Mouse (Mus musculus) lung, postnatal 14 days (tissue): ENCODE data around the gene Becn1.
"Not testable (repeated sequence)": the region's sequence is repeated elsewhere in the genome, so short reads cannot be mapped to it uniquely, and the experiment has no call there.

Experiments
- DNase-seq: peaks from one replicate; pipeline ENCODE4 v3.0.0; 2021

The Becn1 gene

DNA sequence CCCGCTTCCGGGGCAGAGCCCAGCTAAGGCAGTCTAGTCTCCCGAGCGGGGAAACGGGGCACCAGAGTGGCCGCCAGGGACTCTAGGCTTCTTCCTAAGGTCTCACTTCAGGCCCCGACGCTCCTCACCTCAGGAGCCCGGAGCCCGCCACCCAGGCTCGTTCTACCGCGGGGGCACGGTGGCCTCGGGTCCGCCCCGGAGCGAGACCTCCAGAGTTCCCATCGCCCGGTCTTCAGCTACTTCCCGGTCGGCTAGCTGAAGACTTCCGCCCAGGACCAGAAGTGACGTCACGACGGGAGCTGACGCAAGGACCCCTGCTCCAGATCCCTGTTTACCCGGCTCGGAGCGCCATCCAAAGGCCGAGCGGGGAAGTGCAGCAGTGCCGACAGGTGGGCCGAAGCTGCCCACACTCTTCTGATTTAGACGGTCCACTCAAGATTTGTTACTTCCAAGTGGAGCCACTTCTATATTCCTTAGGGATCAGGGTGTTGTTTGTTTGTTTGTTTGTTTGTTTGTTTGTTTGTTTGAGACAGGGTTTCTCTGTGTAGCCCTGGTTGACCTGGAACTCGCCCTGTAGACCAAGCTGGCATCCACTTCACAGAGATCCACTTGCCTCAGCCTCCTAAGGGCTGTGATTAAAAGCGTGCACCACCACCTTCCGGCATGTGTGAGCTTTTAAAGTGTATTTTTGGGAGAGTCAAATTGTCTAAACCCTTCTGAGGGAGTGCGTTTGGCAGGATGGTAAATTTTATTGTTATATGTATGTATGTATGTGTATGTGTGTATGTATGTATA, at the start of gene Becn1:
Gene Becn1, minus strand, starts transcription at position 283 of the 795 bp plus-strand sequence.
- DNase-seq: peak; percentile 99

DNA sequence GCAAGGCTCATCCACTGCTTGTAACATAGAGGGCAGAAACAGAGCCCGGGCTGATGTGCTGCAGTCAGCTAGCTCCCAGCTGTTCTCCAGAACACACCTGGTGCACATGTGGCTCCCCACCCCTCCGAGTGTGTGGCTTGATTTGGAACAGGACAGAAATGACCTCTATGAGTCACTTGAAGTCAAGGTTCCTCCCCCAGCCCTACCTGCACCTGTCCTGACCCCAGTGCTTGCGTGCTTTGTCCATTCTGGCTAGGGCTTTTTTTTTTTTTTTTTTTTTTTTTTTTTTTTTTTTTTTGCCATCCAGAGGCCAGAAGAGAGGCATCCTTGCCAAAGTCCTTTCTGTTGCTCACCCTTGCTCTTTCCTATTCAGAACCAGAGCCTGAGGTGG, 49.6 kb upstream of the Becn1 start:
- DNase-seq: no peak

DNA sequence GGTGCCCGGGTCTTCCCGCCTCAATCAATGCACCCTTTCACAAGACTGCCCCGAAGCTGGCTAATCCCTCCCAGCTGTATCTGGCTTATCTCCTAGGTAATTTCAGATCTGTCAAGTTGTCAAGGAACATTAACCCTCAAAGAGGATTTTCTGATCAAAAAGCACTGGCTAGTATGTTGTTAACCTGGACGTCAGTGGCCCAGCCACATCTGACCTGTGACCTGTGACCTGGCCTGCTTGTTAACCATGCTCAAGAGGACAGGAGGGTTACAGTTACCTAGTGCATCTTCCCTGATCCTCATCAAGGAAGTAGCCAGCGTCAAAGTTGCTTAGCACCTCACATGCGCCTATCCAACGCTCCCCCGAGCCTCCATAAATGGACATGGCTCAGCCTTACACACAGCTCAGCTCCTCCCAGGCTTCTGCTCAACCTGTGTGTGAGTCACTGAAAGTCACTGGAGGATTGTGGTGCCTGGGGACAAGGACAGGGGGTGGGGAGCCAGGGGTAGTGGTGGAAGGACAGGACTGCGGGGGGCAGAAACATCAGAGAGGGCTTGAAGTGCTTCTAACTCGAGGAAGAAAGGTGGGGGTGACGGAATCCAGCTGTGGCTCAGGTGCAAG, 49.1 kb upstream of the Becn1 start:
- DNase-seq: no peak

DNA sequence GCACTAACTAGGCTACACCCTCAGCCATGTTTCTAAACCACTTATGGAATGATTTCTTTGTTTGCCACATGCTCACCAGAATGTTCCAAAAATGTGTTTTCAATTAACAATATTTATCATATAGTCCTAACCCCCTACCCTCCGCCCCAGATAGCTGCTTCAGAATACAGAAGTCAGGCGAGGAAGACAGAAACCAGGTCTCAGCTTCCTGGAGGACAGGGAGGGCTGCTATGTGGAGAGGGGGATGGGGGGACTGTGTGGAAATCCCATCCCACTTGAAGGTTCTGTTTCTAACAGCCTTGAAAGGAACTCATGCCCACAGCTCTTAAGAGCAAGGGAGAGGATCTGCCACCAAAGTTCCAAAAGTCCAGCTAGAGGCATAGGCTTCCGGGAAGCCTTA, 47.1 kb upstream of the Becn1 start:
- DNase-seq: no peak

DNA sequence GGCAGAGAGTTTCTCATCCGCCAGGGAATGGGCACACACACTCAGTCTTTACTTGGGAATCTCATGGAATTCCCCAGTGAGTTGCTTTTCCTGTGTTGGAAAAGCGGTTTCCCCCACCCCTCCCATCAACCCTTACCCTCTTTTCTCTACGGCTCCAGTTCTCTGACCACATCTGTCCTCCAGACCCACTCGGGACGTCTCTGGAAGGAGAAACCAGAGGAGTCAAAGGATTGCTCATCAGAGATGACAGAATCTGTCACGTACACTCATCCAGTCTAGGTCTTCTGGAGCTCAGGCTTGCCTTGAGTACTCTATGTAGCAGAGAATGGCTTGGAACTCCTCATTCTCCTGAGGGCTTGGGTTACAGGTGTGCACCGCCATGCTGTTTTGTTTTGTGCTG, 46.7 kb upstream of the Becn1 start:
- DNase-seq: no peak

DNA sequence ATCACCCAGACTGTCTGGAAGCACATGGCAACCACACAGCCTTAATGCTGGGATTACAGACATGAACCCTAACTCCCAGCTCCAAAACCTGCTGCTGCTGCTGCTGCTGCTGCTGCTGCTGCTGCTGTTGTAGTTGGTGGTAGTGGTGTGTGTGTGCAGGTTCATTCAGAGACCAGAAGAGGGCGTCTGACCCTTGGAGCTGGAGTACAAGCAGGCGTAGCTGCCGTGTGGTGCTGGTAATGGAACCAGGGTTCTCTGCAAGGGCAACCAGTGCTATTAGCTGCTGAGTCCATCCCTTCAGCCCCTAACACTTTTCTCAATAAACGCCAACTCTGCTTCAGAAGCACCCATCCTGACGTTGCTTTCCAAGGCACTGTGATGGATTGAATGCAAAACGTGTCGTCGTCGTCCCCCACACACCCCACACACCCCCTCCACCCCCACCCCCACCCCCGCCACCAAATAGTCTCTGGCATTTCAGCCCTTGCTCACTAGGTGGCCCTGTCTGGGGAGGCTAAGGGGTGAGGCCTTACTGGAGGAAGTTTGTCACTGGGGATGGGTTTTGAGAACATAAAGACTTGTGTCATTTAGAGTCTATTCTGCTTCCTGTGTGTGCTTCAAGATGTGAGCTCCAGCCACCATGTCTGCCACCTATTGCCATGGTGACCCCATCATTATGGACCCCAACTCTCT, 45.1 kb upstream of the Becn1 start:
- no peak for DNase-seq

DNA sequence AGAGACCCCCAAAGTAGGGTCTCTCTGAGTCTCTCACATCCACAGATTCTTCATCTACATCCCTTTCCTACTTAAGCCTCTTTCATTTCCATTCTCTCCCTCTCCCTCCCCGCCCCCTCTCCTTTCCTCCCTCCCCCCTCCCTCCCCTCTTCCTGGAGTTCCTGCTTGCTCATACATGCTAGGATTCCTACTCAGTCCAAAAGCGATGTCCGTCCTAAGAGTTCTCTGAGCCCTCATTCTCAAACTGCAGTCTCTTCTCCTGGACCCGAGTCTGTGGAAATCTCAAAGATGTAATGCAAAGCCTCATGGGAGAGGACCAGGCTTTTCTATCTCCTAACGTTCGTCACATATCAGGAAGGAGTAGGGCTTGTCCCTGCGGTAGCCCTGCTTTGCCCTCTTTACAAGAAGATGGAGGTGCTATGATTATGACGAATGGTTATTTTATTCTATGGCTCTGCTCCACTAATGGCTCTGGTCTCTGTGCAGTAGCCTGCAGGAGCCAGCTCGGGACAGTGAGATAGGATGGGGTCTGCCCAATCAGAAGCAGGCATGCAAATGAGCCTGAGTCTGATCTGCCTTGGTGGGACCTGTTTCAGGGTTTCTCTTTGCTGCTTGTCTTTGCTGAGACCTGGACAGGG, 36.2 kb upstream of the Becn1 start:
- DNase-seq: no peak

DNA sequence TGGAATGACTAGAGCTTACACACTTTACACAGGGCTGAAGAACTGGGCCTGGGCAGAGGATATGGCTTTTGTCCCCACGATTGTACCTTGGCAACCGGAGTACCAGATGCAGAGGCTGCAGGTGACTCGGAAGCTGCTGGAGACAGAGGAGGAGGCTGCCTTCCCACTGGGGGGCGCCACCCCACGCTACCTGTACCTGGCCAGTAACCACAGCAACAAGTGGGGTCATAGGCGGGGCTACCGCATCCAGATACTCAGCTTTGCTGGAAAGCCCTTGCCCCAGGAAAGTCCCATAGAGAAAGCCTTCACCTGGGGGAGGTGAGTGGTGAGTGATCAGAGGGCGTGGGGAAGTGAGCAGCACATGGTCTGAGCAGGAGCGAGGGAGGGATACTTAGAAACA, 33.6 kb upstream of the Becn1 start:
- DNase-seq: no peak

DNA sequence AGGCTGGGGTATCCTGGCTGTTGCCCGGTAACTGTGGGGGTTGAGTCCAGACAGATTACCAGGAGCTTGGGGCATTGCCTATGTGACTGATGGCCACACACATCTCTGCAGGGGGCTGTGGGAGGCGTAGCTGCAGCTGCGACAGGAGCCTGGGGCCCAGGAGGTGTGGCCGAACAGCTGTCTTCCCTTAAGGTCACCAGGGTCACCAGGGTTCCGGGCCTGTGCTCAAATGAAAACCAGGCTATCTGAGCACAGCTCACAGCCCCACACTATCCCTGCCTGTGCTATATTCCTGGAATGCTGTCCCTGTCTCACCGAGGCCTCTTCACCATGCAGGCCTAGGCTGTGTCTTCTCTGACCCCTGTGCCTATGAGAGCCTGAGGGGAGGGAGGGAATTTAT, 32.4 kb upstream of the Becn1 start:
- DNase-seq: no peak

DNA sequence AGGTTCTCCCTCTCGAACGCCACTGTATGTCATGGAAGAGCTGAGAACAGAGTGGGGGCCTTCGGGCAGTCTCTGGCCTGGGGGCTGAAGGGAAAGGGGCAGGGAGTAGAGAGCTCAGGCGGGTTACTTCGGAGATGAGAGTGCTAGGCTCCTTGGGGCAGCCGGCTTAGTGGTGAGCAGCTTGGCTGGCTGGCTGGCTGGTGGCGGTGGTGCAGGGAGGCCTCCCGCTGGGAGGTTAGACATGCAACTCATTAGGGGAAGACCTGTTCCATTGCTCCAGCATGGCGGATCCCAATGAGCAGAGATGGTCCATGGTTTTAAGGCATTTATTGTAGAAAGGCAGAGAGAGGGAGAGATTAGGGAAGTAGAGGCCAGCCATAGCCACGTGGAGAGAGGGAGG, 31.9 kb upstream of the Becn1 start:
- DNase-seq: no peak

DNA sequence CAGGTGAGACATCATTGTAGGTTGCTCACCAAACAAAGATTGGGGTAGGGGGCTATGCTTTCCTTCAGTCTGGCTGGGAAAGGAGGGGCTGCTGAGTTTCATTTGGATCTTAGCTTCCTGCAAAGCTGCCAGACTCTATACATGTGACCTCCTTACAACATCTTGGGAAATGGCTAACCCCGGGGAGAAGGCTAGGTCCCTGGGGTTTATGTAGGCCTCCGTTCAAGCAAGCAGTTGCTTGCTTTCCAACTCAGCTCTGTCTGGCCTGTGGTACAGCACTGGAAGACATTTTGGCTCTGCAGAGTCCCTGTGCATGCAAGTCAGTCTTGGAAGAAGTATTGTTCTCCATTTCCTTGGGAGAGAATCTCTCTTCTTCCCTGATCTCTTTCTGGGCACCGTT, 30.5 kb upstream of the Becn1 start:
- DNase-seq: no peak

DNA sequence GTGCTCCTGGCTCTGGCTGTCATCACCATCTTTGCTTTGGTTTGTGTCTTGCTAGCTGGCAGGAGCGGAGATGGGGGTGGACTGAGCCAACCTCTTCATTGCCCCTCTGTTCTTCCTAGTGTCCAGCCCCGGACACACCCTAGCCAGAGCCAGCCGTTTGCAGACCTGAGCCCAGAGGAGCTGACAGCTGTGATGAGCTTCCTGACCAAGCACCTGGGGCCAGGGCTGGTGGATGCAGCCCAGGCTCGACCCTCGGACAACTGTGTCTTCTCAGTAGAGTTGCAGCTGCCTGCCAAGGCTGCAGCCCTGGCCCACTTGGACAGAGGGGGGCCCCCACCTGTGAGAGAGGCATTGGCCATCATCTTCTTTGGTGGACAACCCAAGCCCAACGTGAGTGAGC, 28.9 kb upstream of the Becn1 start:
- DNase-seq: not testable (repeated sequence)

DNA sequence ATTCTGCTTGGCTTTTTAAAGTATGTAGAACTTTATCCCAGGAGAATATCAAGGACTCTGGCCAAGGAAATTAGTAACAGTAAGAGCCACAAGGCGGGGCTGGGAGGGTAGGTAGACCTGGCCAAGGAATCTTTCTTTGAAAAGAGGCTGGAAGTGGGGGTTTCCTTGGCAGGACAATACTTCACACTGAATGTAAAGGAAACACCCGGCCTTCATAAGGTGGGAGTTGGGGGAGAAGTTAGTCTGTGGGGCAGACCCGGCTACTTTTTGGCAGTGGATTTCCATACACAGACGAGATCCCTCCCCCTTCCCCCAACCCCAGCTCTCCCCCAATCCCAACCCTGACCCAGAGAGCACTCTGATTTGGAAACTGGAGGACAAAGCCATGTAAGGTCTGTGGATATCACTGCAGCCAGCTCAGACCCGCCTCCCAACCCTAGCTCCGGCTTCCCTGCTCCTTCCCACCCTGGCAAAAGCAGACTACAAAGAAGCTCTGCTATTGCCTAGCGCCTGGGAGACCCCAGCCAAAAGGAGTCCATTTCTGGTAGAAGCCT, 28.4 kb upstream of the Becn1 start, which contains the start of gene Aoc3:
Gene Aoc3, plus strand, starts transcription at position 235 of the 554 bp plus-strand sequence.
- no peak for DNase-seq

DNA sequence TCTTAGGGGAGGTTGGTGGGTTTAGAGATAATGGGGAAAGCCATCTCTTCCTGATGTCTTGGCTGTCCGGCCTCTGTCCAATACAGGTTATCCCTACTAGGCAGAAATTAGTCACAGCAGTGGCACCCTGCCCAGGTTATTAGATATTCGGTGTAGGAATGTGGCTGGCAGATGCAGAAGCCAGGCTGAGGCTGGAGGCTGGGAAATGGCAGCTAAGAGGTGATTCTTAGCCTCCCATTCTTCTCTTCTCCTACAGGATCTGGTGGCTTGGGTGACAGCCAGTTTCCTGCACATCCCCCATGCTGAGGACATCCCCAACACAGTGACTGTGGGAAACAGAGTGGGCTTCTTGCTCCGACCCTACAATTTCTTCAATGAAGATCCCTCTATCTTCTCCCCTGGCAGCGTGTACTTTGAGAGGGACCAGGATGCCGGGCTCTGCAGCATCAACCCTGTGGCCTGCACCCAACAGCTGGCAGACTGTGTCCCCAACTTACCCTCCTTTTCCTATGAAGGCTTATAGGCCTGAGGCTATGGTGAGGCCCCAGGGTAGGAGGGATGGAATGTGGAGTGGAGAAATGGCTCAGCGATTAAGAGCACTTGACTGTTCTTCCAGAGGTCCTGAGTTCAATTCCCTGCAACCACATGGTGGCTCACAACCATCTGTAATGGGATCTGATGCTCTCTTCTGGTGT, 27.0 kb upstream of the Becn1 start:
- DNase-seq: peak; percentile 22

DNA sequence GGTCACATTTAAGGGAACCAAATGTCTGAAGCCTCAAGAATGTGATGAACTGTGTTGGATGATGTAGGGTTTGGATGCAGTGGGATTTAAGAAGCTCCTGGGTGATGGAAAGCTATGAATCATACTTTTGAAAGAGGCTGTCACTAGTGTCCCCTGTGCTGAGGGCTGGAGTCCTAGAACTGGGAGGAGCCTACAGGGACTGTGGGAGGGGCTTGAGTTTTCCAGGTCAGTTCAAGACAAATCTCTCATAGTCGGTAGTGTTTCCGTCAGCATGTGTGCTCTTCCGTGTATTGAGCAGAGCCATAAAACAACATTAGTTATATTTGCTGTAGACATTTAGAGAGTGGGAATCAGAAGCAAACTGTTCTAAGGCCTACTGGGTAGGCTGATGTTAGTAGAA, 25.2 kb upstream of the Becn1 start:
- no peak for DNase-seq

DNA sequence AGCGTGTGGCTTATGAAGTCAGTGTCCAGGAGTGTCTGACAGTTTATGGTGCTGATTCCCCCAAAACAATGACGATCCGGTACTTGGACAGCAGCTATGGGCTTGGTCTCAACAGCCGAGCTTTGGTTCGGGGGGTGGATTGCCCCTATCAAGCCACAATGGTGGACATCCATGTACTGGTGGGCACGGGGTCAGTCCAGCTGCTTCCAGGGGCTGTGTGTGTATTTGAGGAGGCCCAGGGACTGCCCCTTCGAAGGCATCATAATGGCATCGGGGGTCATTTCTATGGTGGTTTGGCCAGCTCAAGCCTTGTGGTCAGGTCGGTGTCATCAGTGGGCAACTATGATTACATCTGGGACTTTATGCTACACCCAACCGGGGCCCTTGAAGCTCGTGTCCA, 24.1 kb upstream of the Becn1 start:
- DNase-seq: no peak

DNA sequence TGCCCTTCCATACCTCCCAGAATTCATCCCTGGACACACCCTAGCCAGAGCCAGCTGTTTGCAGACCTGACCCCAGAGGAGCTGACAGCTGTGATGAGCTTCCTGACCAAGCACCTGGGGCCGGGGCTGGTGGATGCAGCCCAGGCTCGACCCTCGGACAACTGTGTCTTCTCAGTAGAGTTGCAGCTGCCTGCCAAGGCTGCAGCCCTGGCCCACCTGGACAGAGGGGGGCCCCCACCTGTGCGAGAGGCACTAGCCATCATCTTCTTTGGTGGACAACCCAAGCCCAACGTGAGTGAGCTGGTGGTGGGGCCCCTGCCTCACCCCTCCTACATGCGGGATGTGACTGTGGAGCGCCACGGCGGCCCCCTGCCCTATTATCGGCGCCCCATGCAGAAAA, 23.1 kb upstream of the Becn1 start:
- not testable (repeated sequence) for DNase-seq

DNA sequence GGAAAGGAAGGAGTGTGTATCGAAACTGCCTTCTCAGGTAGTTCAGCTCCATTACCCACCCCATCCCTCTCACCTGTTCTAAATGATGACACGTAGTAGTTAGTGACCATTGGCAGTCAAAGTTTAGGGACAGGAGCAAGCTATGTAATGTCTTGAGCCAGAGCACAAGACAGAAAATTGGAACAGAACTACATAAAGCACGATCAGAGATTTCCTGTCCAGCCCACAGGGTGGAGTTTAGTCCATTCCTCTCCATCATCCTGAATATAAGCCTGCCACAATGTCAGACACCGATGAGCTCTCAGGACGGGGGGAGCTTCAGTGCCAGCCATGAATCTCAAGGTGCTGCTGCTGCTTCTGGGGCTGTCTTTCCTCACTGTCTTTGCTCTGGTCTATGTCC, 22.7 kb upstream of the Becn1 start, which contains the start of gene Aoc2:
Gene Aoc2, plus strand, starts transcription at position 301 of the 400 bp plus-strand sequence.
- no peak for DNase-seq

DNA sequence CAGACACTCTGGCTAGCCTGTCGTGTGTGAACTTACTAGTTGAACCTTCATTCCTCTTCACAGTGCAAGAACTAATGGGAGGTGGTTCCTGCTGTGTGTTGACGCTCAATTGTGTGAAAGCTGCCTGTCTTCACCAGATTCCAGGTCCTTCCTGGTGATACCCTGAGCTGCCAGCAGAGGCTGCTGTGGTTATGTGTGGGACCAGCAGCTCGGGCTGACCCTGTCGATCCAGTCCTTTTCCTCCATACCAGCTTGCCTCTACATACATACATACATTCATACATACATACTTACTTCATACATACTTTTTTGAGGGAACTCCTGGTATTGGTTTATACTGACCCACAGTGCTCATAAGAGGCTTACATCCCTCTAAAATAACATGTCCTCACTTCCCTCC, 21.5 kb upstream of the Becn1 start:
- DNase-seq: peak; percentile 77

DNA sequence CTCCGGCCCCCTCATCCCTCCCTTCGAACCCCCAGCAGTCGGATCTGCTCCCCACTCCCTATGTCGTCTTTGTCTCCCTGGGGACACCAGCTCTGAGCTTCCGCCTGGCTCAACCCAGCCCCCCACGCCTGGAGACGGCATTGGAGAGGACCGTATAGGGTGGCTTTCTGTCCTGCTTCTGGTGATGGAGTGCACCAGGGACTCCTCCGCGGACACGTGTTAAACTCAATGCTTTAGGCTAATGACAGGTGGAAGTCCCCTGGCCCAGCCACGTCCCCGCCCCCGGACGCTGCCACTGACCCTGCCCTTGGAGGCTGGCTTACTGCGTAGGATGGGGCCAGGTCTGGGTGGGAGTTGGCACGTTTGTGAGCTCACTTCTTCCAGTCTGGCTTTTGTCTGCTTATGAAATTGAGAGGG, 14.4 kb upstream of the Becn1 start:
- DNase-seq: no peak

DNA sequence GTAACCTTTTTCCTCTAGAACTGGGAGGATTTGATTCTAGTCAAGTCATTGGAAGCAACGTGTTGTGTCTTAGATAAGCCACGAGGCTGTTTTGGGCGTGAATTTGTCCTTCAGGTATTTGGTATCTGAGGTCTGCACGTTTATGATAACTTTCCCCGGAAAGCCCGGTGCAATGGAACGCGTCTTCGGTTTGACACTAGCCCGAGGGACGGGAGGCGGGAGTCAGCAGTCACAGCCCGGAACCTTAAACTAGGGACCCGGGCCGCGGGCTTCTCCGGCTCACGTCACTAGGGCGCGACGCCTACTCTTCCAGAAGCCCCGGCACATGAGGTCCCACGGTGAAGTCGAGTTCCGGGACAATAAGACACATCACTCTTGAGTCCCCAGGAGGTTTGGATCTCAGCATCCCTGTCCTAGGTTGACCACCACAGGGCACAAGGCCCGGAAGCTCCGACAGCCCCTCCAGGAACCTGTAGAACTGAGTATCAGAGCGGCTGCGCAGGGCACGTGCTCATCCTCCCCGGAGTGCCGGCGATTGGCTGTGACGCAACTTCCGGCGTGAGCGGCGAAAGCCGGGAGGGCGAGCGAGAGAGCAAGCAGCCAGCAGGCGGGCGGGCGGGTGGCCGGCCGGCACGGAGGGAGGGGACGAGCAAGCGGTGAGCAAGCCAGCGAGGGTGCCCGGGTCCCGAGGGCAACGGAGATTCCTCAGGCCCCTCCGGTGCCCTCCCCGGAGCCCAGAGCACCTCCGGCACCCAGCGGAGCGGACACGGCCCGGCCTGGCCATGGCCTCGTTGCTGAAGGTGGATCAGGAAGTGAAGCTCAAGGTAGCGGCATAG, 13.8 kb upstream of the Becn1 start, which contains the start of gene Psme3:
Gene Psme3, plus strand, starts transcription at position 549 of the 836 bp plus-strand sequence.
- peak; percentile 92 for DNase-seq
